Mouse (Mus musculus): ENCODE data around the gene Dync1i2. TPM values are rescaled to one million over a fixed set of nuclear protein-coding genes. Genes with fewer than 3 reads are reported as not detected.
A peak's percentile ranks its signal among the peaks of the same experiment; 100 is the strongest.

Gene Dync1i2
- polyA plus RNA-seq (2015; fragmentation: Nextera tagmentation; extraction: Ambion mirVana), result 75.2 and 76.4 TPM in 2 replicates

- DNase-seq (ENCODE audit: low spot score), result peak; percentile 94
Measured at GRCm38 (mm10) chr2:71211591-71212359, at the start of gene Dync1i2. Gene Dync1i2, plus strand, starts transcription at chr2:71211706.

DNA sequence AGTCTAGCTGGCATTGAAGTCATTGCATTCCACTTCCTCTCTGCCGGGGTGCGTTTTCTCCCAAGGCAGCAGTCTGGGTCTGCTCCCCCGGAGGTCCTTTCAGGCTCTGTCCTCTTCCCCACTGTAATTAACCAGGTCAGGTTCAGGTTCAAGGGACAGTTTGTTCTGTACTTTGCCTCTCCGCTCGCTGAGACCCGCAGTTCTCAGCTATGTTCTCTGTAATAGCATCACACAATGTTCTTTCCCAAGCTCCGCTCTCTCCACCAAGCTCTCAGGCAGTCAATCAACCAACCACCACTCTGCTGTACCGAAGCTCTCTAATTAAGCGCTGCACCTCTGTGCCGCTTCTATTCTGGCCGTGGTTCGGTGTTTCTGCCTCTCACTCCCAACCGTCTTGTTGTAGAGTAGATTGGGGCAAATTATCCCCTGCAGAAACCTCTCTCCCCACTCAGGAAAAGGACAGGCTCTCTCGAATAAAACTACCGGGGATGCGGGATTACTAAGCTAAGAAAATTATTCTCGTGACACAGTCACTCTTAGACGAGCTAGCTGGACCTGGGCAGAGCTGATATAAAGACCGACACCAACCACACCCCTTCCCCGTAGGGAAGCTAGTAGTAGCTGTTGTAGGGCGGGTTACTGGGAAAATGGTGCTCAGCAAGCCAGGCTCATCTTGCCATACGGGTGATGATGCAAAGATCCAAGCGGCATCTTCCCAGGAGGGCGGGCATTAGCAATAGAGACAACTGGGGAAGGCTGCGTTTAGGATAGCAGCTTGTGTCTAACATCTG, 48.5 kb upstream of the Dync1i2 start:
- no peak for DNase-seq (ENCODE audit: low spot score)

DNA sequence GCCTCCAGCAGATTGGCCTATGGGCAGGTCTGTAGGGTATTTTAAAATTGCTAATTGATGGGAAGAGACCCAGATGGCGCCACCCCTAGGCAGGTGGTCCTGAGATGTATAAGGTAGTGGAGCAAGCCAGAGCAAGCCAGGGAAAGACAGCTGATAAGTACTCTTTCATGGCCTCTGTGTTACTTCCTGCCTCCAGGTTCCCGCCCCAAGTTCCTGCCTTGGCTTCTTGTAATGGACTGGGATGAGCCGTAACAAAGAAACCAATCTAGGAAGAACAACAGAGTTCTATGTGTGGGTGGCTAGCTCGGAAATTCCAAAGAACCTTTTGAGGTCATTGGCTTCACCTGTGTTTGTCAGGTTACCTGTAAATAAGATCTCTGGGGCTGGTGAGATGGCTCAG, 44.3 kb upstream of the Dync1i2 start:
- no peak for DNase-seq (ENCODE audit: low spot score)

DNA sequence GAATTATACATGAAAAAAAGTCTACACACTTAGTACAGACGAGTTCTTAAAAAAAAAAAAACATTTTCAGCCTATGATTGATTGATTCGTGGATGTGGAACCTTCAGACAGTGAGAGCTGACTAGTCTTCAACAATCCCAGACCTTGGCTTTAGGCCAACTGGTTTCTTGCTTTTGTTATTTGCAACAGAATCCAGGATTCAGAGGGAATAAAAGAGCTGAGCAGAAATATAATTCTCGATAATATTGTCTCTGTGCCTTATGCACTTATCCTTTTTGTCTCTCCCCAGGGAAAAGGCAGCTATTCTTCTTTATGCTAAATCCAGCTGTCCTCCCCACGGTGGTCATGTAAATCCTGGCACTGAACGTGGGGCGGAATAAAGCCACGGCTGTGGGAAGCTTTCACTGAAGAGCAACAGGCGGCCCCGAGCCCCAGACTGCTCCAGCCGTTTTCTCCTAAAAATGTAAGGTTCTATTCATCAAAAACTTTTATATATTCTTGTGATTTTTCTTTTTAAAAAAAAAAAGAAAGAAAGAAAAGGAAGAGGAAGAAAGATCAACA, 43.0 kb upstream of the Dync1i2 start:
- DNase-seq (ENCODE audit: low spot score), result no peak

GRCm38 (mm10) chr2:71173031-71173430, 38.5 kb upstream of the Dync1i2 start:
- no peak for DNase-seq (ENCODE audit: low spot score)

DNA sequence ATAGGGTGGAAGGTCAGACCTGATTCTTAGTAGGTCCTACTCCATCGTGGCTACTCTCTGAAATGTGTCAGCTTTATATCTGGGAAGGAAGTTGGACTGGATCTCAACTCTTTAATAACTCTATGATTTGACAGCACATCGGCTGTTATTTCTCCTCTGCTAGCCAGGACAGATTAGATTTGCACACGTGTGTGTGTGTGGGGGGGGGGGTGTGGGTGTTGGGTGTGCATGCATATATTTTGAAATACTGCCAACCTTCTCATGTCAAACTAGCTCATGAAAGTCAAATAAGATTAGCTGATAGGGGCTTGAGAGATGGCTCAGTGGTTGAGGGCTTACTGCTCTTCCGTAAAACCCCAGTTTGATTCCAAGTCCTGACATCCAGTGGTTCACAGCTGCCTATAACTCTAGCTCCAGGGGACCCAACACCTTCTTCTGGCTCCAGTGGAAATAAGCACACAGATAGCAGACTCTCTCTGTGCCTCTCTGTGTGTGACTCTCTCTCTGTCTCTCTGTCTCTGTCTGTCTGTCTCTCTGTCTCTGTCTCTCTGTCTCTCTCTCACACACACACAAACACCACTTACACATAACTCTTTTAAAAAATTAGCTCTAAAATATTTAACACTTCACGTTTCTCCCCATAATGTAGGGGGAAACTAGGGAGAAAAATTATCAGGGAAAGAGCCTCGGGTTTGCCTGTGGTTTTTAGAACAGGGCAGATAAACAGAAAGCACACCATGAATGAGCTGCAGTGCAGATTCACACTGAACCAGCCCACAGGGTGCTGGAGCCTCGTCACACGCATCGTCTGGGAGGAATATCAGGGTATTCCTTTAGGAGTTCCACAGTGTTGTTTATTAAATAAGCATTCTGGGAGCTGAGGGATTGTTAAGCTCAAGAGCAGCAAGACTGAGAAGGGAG, 34.9 kb upstream of the Dync1i2 start:
- DNase-seq (ENCODE audit: low spot score), result no peak

- no peak for DNase-seq (ENCODE audit: low spot score)
Measured at GRCm38 (mm10) chr2:71177250-71177615, 34.3 kb upstream of the Dync1i2 start.

- DNase-seq (ENCODE audit: low spot score), result no peak
Measured at GRCm38 (mm10) chr2:71177760-71178159, 33.7 kb upstream of the Dync1i2 start.

- DNase-seq (ENCODE audit: low spot score), result no peak
Measured at GRCm38 (mm10) chr2:71179716-71180115, 31.8 kb upstream of the Dync1i2 start.

DNA sequence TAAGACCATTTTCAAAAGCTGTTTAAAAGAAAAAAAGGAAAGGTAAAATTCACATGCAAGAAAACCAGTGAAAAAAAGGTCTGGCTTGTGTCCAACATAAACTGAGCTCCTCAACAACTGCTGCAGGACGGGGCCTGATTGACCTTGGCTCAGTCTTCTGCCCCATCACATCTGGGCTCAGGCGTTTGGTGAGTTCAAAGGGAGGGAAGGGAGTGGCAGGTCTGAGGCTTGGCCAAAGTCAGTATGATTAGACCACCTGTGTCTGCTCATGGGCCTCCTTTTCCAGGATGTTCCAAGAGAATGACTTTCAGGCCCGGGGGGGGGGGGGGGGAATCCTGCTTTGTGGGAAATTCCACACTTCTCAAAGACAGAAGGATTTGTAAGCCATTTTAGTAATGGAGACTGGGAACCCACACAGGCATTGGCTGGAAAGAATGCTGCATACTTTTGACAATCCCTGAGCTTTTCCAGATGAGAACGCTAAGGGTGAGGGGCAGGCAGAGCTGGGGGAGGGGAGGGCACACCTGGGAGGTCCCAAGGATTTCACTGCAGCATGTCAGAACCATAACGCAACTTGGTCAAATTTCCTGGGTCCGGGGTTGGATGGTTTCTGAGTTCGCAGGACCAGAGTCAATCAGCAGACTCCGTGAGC, 30.8 kb upstream of the Dync1i2 start:
- DNase-seq (ENCODE audit: low spot score), result no peak

DNA sequence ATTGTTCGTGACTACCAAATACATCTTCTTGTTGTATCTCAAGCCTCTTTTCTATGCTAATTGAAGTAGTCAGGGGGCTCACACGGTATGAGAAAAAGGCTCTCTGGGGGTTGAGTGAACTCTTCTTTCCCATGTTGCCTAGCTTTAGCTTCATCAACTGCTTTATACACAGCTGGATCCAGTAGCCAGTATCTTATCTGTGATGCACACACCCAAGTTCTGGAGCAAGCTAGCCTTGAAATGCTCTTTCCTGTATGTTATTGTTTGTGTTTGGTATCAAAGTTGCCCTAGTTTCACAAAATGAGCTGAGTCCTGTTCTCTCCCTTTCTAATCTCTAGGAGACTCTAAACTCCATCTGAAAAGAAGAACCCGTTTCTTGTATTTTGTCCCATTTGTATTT, 23.6 kb upstream of the Dync1i2 start:
- no peak for DNase-seq (ENCODE audit: low spot score)

- no peak for DNase-seq (ENCODE audit: low spot score)
Measured at GRCm38 (mm10) chr2:71188861-71189260, 22.6 kb upstream of the Dync1i2 start.

GRCm38 (mm10) chr2:71191391-71192194, 19.9 kb upstream of the Dync1i2 start:
- DNase-seq (ENCODE audit: low spot score), result no peak

DNA sequence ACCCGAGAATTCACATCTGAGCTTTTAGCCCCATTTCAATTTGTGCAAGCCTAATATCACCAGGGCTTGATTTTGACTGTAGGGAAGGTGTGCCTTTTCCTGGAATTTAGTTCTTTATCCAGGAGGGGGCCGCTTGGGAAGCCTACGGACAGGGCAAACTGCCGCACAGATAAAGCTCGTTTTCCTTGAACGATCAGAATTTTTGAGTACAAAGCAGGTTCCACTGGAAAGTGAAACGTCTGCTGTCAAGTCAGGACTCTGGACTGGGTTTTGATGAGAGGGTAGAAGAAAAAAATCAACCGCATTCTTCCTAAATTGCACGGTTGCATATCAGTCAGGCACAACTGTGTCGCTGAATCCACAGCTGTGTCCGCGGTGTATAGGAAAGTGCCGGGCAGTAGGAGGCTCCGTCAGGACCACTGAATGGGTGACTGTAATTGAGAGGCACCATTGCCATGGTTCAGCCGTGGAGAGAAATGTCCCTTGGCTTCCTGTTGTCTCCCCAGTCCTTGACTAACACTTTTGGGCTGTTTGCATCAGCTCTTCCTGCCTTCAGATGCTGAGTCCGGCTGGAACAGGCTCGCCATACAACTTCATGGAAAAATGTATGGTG, 19.2 kb upstream of the Dync1i2 start:
- no peak for DNase-seq (ENCODE audit: low spot score)

- DNase-seq (ENCODE audit: low spot score), result no peak
Measured at GRCm38 (mm10) chr2:71194137-71194960, 17.2 kb upstream of the Dync1i2 start.

- DNase-seq (ENCODE audit: low spot score), result no peak
Measured at GRCm38 (mm10) chr2:71196947-71197346, 14.6 kb upstream of the Dync1i2 start.

GRCm38 (mm10) chr2:71198907-71199306, 12.6 kb upstream of the Dync1i2 start:
- DNase-seq (ENCODE audit: low spot score), result no peak

GRCm38 (mm10) chr2:71200485-71200884, 11.0 kb upstream of the Dync1i2 start:
- DNase-seq (ENCODE audit: low spot score), result no peak

GRCm38 (mm10) chr2:71201886-71202285, 9.6 kb upstream of the Dync1i2 start:
- DNase-seq (ENCODE audit: low spot score), result no peak
